10 mouse cellular contexts compared by ENCODE assay signal in genomic region chr1:135324571-135324970, GRCm38 (mm10). TPM values are rescaled to one million over a fixed set of nuclear protein-coding genes. Genes with fewer than 3 reads are reported as not detected.
DNase-seq lines count a peak whose midpoint lies in the region; ATAC-seq and TF ChIP-seq lines count a peak whose summit lies in the region.
"Had no signal": no experiment of that assay in that cellular context is flagged by ENCODE, and none has a peak within 500 bp of the region (broad histone marks: within the 10 kb centered on the region; RNA-seq: fewer than 3 reads in every experiment).

Gene Lmod1, plus strand, starts transcription at chr1:135324807.

- no peak for TF ChIP-seq POLR2A in limb, embryonic 14.5 days (IDR thresholded peaks at IDR 0.05; ENCODE audit: borderline replicate concordance, extremely low read depth, insufficient read depth, insufficient read length)

- H3K4me3 ChIP-seq in hindbrain, embryonic 15.5 days = no peak within 1 kb of the TSS
- no peak within 1 kb of the TSS for H3K4me3 ChIP-seq in hindbrain, embryonic 16.5 days (ENCODE audit: low read length)
- H3K4me3 ChIP-seq in embryonic facial prominence, embryonic 10.5 days = peak within 1 kb of the TSS; percentile 33
- no peak within 1 kb of the TSS for H3K4me3 ChIP-seq in limb, embryonic 14.5 days (replicated peaks; ENCODE audit: low read length)
- peak within 1 kb of the TSS; percentile 41 for H3K4me3 ChIP-seq in stomach, embryonic 16.5 days (replicated peaks; ENCODE audit: low read length)
- H3K4me3 ChIP-seq: left cerebral cortex, adult 2 months had no signal

- no peak for ATAC-seq in hindbrain, embryonic 15.5 days (ENCODE audit: low FRiP score, low read depth)
- no peak for ATAC-seq in hindbrain, embryonic 16.5 days
- ATAC-seq in limb, embryonic 14.5 days (ENCODE audit: low FRiP score, low read depth) = peak; percentile 91; the same call in 1 of the 2 replicates
- peak; percentile 89 for ATAC-seq in stomach, embryonic 16.5 days (ENCODE audit: insufficient read depth, low FRiP score)
- ATAC-seq in megakaryocyte, adult 5-6 weeks (ENCODE audit: poor library complexity, severe bottlenecking) = no peak

- peak; percentile 88 for DNase-seq in embryonic facial prominence, embryonic 10.5 days (ENCODE audit: low spot score)
- peak; percentile 26 to 41 for DNase-seq in heart, postnatal 14 days
- peak; percentile 77 for DNase-seq in limb, embryonic 14.5 days (ENCODE audit: low spot score)
- no peak for DNase-seq in layer of hippocampus, adult 9-11 months

- H3K4me1 ChIP-seq in hindbrain, embryonic 15.5 days (replicated peaks) = no peaks in the 10 kb centered on the region
- H3K4me1 ChIP-seq in hindbrain, embryonic 16.5 days (ENCODE audit: control insufficient read depth, insufficient read depth, low read depth, low read length) = no peaks in the 10 kb centered on the region
- H3K4me1 ChIP-seq in embryonic facial prominence, embryonic 10.5 days = peaks cover 33% of the 10 kb centered on the region
- H3K4me1 ChIP-seq in limb, embryonic 14.5 days (ENCODE audit: control insufficient read depth, insufficient read depth, low read length) = peaks cover 9% of the 10 kb centered on the region; the same call in 1 of the 2 replicates
- peaks cover 3% of the 10 kb centered on the region; the same call in 1 of the 2 replicates for H3K4me1 ChIP-seq in stomach, embryonic 16.5 days (ENCODE audit: control insufficient read depth, insufficient read depth, low read length)

- H3K36me3 ChIP-seq in hindbrain, embryonic 15.5 days = no peaks in the 10 kb centered on the region
- H3K36me3 ChIP-seq in hindbrain, embryonic 16.5 days (ENCODE audit: control insufficient read depth, insufficient read depth, low read length) = no peaks in the 10 kb centered on the region
- H3K36me3 ChIP-seq in embryonic facial prominence, embryonic 10.5 days (replicated peaks) = no peaks in the 10 kb centered on the region
- no peaks in the 10 kb centered on the region for H3K36me3 ChIP-seq in limb, embryonic 14.5 days (ENCODE audit: control insufficient read depth, insufficient read depth, low read length)
- H3K36me3 ChIP-seq in stomach, embryonic 16.5 days (ENCODE audit: control insufficient read depth, insufficient read depth, low read length) = no peaks in the 10 kb centered on the region
- H3K36me3 ChIP-seq: G1E had no signal

- H3K27me3 ChIP-seq in hindbrain, embryonic 15.5 days = 0 out of 2 replicates have a peak, but pooled peaks cover 3% of the 10 kb centered on the region
- H3K27me3 ChIP-seq in hindbrain, embryonic 16.5 days (replicated peaks; ENCODE audit: control insufficient read depth, insufficient read depth, low read length) = no peaks in the 10 kb centered on the region; the same call in 1 of the 2 replicates
- peaks cover 16% of the 10 kb centered on the region; the same call in 1 of the 2 replicates for H3K27me3 ChIP-seq in embryonic facial prominence, embryonic 10.5 days (replicated peaks; ENCODE audit: low read depth, poor library complexity, severe bottlenecking)
- H3K27me3 ChIP-seq in limb, embryonic 14.5 days (ENCODE audit: control insufficient read depth, insufficient read depth, low read length) = no peaks in the 10 kb centered on the region
- H3K27me3 ChIP-seq in stomach, embryonic 16.5 days (ENCODE audit: control insufficient read depth, insufficient read depth, low read length) = no peaks in the 10 kb centered on the region

- WGBS in hindbrain, embryonic 15.5 days = 17% methylated on average over 8 of the region's 8 CpGs
- WGBS in hindbrain, embryonic 16.5 days = 20% methylated on average over 8 of the region's 8 CpGs
- 13% methylated on average over 8 of the region's 8 CpGs for WGBS in embryonic facial prominence, embryonic 10.5 days
- WGBS in limb, embryonic 14.5 days = 8% methylated on average over 8 of the region's 8 CpGs
- 11% methylated on average over 8 of the region's 8 CpGs for WGBS in stomach, embryonic 16.5 days

- no peaks in the 10 kb centered on the region for H3K9me3 ChIP-seq in hindbrain, embryonic 15.5 days
- H3K9me3 ChIP-seq in hindbrain, embryonic 16.5 days (ENCODE audit: control insufficient read depth, low read length) = no peaks in the 10 kb centered on the region
- no peaks in the 10 kb centered on the region for H3K9me3 ChIP-seq in embryonic facial prominence, embryonic 10.5 days
- no peaks in the 10 kb centered on the region for H3K9me3 ChIP-seq in limb, embryonic 14.5 days (ENCODE audit: control insufficient read depth, low read length)
- H3K9me3 ChIP-seq in stomach, embryonic 16.5 days (replicated peaks; ENCODE audit: control insufficient read depth, low read length) = no peaks in the 10 kb centered on the region
- H3K9me3 ChIP-seq: G1E had no signal

- H3K9ac ChIP-seq in hindbrain, embryonic 15.5 days = no peak within 1 kb of the TSS
- H3K9ac ChIP-seq in hindbrain, embryonic 16.5 days (ENCODE audit: low read depth, low read length) = no peak within 1 kb of the TSS
- H3K9ac ChIP-seq in limb, embryonic 14.5 days (ENCODE audit: low read depth, low read length, severe bottlenecking) = 0 out of 2 replicates have a peak within 1 kb of the TSS, but pooled peaks have one; percentile 31
- peak within 1 kb of the TSS; percentile 67 for H3K9ac ChIP-seq in stomach, embryonic 16.5 days (ENCODE audit: low read length)

- intact Hi-C loops in heart, postnatal 14 days (cut with DNase I) = no loop called here

- no peak within 1 kb of the TSS for H3K27ac ChIP-seq in hindbrain, embryonic 15.5 days (replicated peaks)
- no peak within 1 kb of the TSS for H3K27ac ChIP-seq in hindbrain, embryonic 16.5 days (ENCODE audit: low read depth, low read length)
- H3K27ac ChIP-seq in embryonic facial prominence, embryonic 10.5 days (replicated peaks) = peak within 1 kb of the TSS; percentile 65
- H3K27ac ChIP-seq in limb, embryonic 14.5 days (replicated peaks; ENCODE audit: low read depth, low read length) = no peak within 1 kb of the TSS
- peak within 1 kb of the TSS; percentile 75 for H3K27ac ChIP-seq in stomach, embryonic 16.5 days (ENCODE audit: low read length)
- H3K27ac ChIP-seq: left cerebral cortex, adult 2 months had no signal

- H3K4me2 ChIP-seq in hindbrain, embryonic 15.5 days = 0 out of 2 replicates have a peak within 1 kb of the TSS, but pooled peaks have one; percentile 9
- H3K4me2 ChIP-seq in hindbrain, embryonic 16.5 days (ENCODE audit: low read length) = no peak within 1 kb of the TSS
- H3K4me2 ChIP-seq in limb, embryonic 14.5 days (replicated peaks; ENCODE audit: low read depth, low read length, severe bottlenecking) = peak within 1 kb of the TSS; percentile 37
- H3K4me2 ChIP-seq in stomach, embryonic 16.5 days (ENCODE audit: low read depth, low read length) = peak within 1 kb of the TSS; percentile 36

RNA-seq across cellular contexts. Expression of gene Lmod1, which starts in this region (rescaled TPM):
- 0.35 and 0.47 TPM in 2 replicates for polyA plus RNA-seq in hindbrain, embryonic 15.5 days (2015; fragmentation: Nextera tagmentation; extraction: Ambion mirVana)
- polyA plus RNA-seq in hindbrain, embryonic 16.5 days (2015; fragmentation: Nextera tagmentation; extraction: Ambion mirVana) = 0.28 and 0.46 TPM in 2 replicates
- polyA plus RNA-seq in embryonic facial prominence, embryonic 10.5 days (2016; fragmentation: Nextera tagmentation; extraction: Ambion mirVana) = 0.31 and 0.33 TPM in 2 replicates
- total RNA-seq in heart, postnatal 14 days (2021) = 1 to 10 TPM; 1.9 to 3.0 TPM
- 0.33 and 0.59 TPM in 2 replicates for polyA plus RNA-seq in limb, embryonic 14.5 days (2012; rRNA removed)
- 0.43 and 0.56 TPM in 2 replicates for polyA plus RNA-seq in limb, embryonic 14.5 days (2014; fragmentation: Nextera tagmentation; extraction: Ambion mirVana)
- polyA plus RNA-seq in stomach, embryonic 16.5 days (2015; fragmentation: Nextera tagmentation; extraction: Ambion mirVana) = 17.5 and 20.2 TPM in 2 replicates
- not detected in 2 replicates for total RNA-seq in megakaryocyte, adult 5-6 weeks (2015)
- total RNA-seq in megakaryocyte, adult 5-6 weeks (2017) = not detected in 2 replicates
- polyA plus RNA-seq: G1E had no signal

Comparison
In these comparisons a context has a peak if more than half of its experiments do, and no peak if none do; other contexts are left out.
1. RNA of gene Lmod1 (polyA plus RNA-seq): 17.5 to 20.2 TPM in stomach, embryonic 16.5 days; 0.33 to 0.59 TPM in limb, embryonic 14.5 days, 0.35 to 0.47 TPM in hindbrain, embryonic 15.5 days, 0.31 to 0.33 TPM in embryonic facial prominence, embryonic 10.5 days and 0.28 to 0.46 TPM in hindbrain, embryonic 16.5 days; every median in the first group is over 10 times any median in the second.
2. Peak in DNase-seq, H3K4me3 ChIP-seq and H3K27ac ChIP-seq in embryonic facial prominence, embryonic 10.5 days; RNA of the gene not detected or under 1 TPM.
3. Peak in DNase-seq, ATAC-seq, H3K9ac ChIP-seq and H3K4me2 ChIP-seq in limb, embryonic 14.5 days; RNA of the gene not detected or under 1 TPM.